Mouse (Mus musculus) brain, embryonic 14.5 days (tissue): ENCODE results near the gene Zkscan17.

ENCODE experiments used
- CTCF ChIP-seq: fragments of 200-500 bp; IDR thresholded peaks from 2 replicates; pipeline ENCODE4 v1.5.1; 2012; ENCODE audit warnings: inconsistent platforms, mild to moderate bottlenecking, moderate library complexity, borderline replicate concordance; ENCODE audit not compliant: insufficient read depth, insufficient read length; ENCODE audit errors: extremely low read depth
- POLR2A ChIP-seq: fragments of 200-500 bp; IDR thresholded peaks from 2 replicates; pipeline ENCODE4 v1.6.1; 2012; ENCODE audit warnings: mild to moderate bottlenecking, inconsistent platforms, borderline replicate concordance; ENCODE audit not compliant: poor library complexity, insufficient read depth, insufficient read length, severe bottlenecking; ENCODE audit errors: extremely low read depth

DNA sequence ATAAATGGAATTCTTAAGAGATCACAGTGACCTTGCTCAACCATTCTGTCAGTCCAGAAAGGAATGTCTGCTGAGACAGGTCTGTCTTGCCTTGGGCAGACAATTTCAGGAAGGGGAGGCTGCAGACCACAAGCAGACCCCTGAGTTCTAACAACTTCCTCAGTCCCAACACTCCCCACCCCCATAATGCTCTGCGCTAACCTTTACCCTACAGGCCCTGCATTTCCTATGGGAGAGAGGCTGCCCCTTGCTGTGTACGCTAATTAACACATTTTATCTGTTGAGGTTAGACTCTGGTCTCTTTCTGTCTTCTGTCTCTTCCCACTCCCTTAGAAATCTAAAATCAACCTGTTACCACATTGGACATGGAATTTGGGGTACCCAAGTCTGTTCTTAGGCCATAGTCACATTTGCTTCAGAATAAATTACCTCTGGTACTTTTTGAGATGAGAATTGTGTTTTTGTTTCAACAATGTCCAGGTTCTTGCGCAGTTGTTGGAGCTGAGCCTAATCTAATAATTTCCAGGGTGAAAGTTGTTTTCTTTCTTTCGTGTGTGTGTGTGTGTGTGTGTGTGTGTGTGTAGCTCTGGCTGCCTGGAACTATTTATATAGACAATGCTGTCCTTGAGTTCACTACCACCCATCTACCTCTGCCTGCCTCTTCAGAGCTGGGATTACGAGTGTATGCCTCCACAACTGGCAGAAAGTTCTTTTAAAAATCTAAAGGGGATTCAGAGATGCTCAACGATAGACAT, 6.6 kb downstream of the Zkscan17 start:
- TF ChIP-seq CTCF (no peak), POLR2A (no peak)
